Mouse (Mus musculus): Measurements from ENCODE around the gene Grtp1.

The Grtp1 gene

DNA sequence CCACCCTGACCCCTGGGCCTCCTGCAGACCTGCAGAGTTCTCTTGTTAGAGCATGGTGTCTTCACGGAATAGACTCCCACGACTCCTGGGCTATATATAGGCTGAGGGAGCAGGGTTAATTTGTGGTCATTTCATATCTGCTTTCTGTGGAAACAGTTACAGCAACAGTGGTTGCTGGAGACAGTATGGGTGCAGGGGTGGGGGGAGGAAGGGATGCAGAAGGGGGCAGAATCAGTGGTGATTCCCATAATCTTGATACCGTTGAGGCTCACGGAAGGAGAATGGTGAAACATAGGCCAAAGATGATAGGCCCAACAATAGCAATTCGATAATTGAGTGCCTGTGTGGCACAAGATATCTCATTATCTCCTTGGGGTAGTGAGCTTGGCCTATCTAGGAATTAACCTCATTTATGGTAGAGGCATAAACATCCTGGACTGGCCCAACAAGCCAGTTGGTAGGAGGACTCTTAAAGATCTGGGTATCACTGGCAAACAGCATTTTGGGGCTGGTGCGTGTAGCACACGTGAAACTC lies 77.5 kb downstream of the Grtp1 start:
- in situ Hi-C loops (cut with MboI, MseI), result no loop called here

All from T-helper 2 cell (primary cell).